Mouse (Mus musculus) spleen, adult 2 months (tissue): Measurements from ENCODE around the gene Lpar1. TPM values are rescaled to one million over a fixed set of nuclear protein-coding genes. Genes with fewer than 3 reads are reported as not detected.

Experiments
- DNase-seq, 2 experiments: peaks; one replicate each; pipeline versions ENCODE4 v3.0.0 to v3.0.0-alpha.2; 2012 to 2021; ENCODE audit warnings: low spot score in 2 of 2, low read depth in 1 of 2
- H3K27ac ChIP-seq: fragments of 200-500 bp; 2 replicates; pipeline ENCODE4 v1.5.1; 2012; ENCODE audit warnings: low read length, inconsistent platforms; ENCODE audit not compliant: insufficient read depth
- H3K27me3 ChIP-seq: fragments of 200-500 bp; 2 replicates; pipeline ENCODE4 v1.6.1; 2012; ENCODE audit warnings: mild to moderate bottlenecking, moderate library complexity, low read length, inconsistent platforms; ENCODE audit not compliant: control insufficient read depth, insufficient read depth
- H3K36me3 ChIP-seq: fragments of 200-500 bp; 2 replicates; pipeline ENCODE4 v1.6.1; 2012; ENCODE audit warnings: mild to moderate bottlenecking, low read length, inconsistent platforms; ENCODE audit not compliant: control insufficient read depth, insufficient read depth
- H3K4me1 ChIP-seq: fragments of 200-500 bp; 2 replicates; pipeline ENCODE4 v1.6.1; 2011; ENCODE audit warnings: inconsistent platforms; ENCODE audit not compliant: control insufficient read depth, insufficient read depth, insufficient read length
- H3K4me3 ChIP-seq: fragments of 200-500 bp; 2 replicates; pipeline ENCODE4 v1.5.1; 2011; ENCODE audit warnings: mild to moderate bottlenecking, inconsistent platforms; ENCODE audit not compliant: insufficient read depth, insufficient read length; ENCODE audit errors: extremely low read depth
- CTCF ChIP-seq: fragments of 200-500 bp; IDR thresholded peaks from 2 replicates; pipeline ENCODE4 v1.5.1; 2011; ENCODE audit warnings: mild to moderate bottlenecking, inconsistent platforms; ENCODE audit not compliant: insufficient read depth, insufficient read length, insufficient replicate concordance; ENCODE audit errors: extremely low read depth
- POLR2A ChIP-seq: fragments of 200-500 bp; IDR thresholded peaks from 2 replicates; pipeline ENCODE4 v1.6.1; 2011; ENCODE audit warnings: low read depth, low read length, inconsistent platforms
- whole genome bisulfite sequencing: fragments of 180-500 bp; shearing (Covaris S2); methylation state at CpG from one replicate; pipeline ENCODE4 v1.1.7; 2018; 5-methylcytosine and 5-hydroxymethylcytosine counted together
- polyA plus RNA-seq: library from polyadenylated mRNA; depleted of rRNA; stranded (reverse); fragments of >200 nt; gene quantifications from 2 replicates; pipeline ENCODE4 v1.2.3, GENCODE M21; 2012

The Lpar1 gene
- polyA plus RNA-seq, 1 experiment, result 19.7 TPM

DNA sequence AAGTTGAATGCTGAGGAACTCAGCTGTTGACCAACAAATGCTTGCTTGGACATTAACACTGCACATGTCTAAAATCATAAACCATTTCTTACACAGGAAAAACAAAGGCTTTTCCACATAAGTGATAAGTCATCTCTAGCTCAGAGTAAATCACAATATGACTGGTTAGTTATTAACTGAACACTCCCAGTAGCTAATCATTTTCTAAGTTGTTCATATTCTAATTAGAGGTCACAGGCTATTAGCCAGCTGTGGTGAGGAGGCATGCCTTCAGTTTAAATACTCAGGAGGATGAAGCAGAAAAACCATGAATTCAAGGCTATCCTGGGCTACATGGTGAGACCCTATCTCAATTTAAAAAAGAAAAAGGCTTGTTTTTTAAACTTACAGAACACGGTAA is 75.1 kb downstream of the Lpar1 start:
- no peak overlapping the region for H3K27ac ChIP-seq
- no peak for DNase-seq
- TF ChIP-seq CTCF (no peak), POLR2A (no peak)
- H3K36me3 ChIP-seq, result no peaks in the 10 kb centered on the region
- no peaks in the 10 kb centered on the region; the same call in 1 of the 2 replicates for H3K27me3 ChIP-seq
- H3K4me1 ChIP-seq, result no peaks in the 10 kb centered on the region
- 97% methylated on average over 1 of the region's 1 CpGs for WGBS
- H3K4me3 ChIP-seq, result no peak overlapping the region

GRCm38 (mm10) chr4:58477691-58478090 is 76.0 kb downstream of the Lpar1 start:
- WGBS, result 90% methylated on average over 8 of the region's 8 CpGs
- no peak for TF ChIP-seq CTCF
- TF ChIP-seq POLR2A, result no peak
- Histone ChIP-seq H3K27ac (no peak overlapping the region), H3K4me3 (no peak overlapping the region), H3K4me1 (no peaks in the 10 kb centered on the region), H3K27me3 (no peaks in the 10 kb centered on the region; the same call in 1 of the 2 replicates), H3K36me3 (no peaks in the 10 kb centered on the region)
- no peak for DNase-seq

DNA sequence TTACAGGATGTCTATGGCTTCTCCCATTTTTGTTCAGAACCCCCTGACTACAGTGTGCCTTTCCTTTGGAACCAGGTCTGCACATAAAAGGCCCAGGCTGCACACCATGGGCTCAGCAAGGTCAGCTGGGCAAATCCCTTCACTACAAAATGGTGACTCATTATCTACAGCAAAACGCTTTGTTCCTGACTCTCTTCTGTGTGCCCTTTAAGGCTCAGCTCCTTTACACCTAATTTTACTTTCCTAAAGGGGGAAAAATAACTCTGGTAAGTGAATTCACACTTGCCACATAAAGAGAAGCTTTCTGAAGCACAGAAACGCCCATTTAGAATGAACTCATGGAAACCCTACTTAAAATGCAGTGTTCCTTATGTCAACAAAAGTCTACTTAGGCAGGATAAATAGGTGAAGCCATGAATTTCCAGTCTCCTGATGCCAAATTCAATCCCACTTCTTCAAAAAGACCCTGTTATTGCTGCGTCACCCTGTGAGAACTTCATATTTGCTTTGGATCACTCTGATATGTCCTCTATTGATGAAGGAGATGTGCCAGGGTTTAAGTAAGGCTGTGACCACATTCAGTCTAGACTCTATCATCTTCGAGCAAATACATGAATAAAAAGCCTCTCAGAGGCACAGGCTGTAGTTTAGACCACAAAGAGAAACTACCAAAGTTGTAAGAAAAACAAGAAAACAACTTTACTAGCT is 82.3 kb downstream of the Lpar1 start:
- H3K4me3 ChIP-seq, result no peak overlapping the region
- no peak overlapping the region for H3K27ac ChIP-seq
- TF ChIP-seq POLR2A, result no peak
- TF ChIP-seq CTCF, result no peak
- no peaks in the 10 kb centered on the region for H3K27me3 ChIP-seq
- no peaks in the 10 kb centered on the region for H3K4me1 ChIP-seq
- H3K36me3 ChIP-seq, result no peaks in the 10 kb centered on the region
- 82% methylated on average over 4 of the region's 4 CpGs for WGBS
- no peak for DNase-seq

GRCm38 (mm10) chr4:58469651-58470592 is 83.8 kb downstream of the Lpar1 start:
- Histone ChIP-seq H3K4me1 (no peaks in the 10 kb centered on the region), H3K4me3 (no peak overlapping the region), H3K27me3 (no peaks in the 10 kb centered on the region), H3K27ac (no peak overlapping the region), H3K36me3 (no peaks in the 10 kb centered on the region)
- no peak for TF ChIP-seq CTCF
- no peak for DNase-seq
- WGBS, result 87% methylated on average over 5 of the region's 5 CpGs

DNA sequence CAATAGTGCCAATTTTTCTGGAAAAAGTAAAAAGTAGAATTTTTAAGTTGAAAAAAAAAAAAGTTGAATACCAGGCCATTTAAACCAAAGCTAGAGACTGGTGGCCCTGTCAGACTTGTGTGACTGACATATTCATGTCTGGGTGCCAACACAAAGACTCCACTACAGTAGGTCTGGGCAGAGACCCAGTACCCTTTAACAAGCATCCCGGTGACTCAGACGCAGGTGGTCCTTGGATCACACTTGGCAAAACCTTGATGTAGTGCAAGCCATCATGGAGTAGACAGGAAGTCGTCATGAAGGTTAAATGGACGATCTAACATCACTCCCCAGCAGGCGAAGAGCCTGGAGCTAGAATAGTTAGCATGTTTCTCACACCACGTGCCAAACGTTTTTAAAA is 84.7 kb downstream of the Lpar1 start:
- WGBS, result 87% methylated on average over 7 of the region's 7 CpGs
- no peak overlapping the region for H3K27ac ChIP-seq
- no peak for DNase-seq
- H3K36me3 ChIP-seq, result no peaks in the 10 kb centered on the region
- H3K4me1 ChIP-seq, result no peaks in the 10 kb centered on the region
- H3K4me3 ChIP-seq, result no peak overlapping the region
- no peak for TF ChIP-seq POLR2A
- no peak for TF ChIP-seq CTCF
- H3K27me3 ChIP-seq, result no peaks in the 10 kb centered on the region

DNA sequence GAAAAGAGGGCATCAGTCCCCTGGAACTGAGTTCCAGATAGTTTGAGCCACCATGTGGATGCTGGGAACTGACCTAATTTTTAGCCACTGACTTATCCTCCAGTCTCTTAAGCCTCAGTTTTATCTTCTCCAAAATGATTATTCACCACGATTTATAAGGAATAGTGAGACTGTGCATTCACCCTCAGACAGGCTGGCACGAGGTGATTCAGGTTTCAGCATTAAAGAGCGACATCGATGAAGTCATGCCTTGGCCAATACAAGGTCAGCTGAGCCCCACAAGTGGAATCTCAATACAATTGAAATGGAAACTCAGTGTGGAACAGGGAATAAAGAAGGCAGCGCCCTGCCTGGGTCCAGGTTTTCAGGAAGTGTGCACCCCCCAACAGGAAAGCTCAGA is 88.1 kb downstream of the Lpar1 start:
- H3K4me1 ChIP-seq, result no peaks in the 10 kb centered on the region
- TF ChIP-seq CTCF, result no peak
- no peak for TF ChIP-seq POLR2A
- no peak overlapping the region for H3K27ac ChIP-seq
- DNase-seq, result no peak
- 89% methylated on average over 5 of the region's 5 CpGs for WGBS
- no peaks in the 10 kb centered on the region for H3K36me3 ChIP-seq
- no peak overlapping the region for H3K4me3 ChIP-seq
- no peaks in the 10 kb centered on the region for H3K27me3 ChIP-seq
